7 mouse cellular contexts compared by ENCODE assay signal in genomic region chr11:83941950-83942840, GRCm38 (mm10). TPM values are rescaled to one million over a fixed set of nuclear protein-coding genes. Genes with fewer than 3 reads are reported as not detected.
DNase-seq lines count a peak whose midpoint lies in the region; ATAC-seq lines count a peak whose summit lies in the region.

TSS of gene Ddx52 (plus strand) at chr11:83942062.

- peak within 1 kb of the TSS; percentile 80 for H3K4me3 ChIP-seq in embryonic facial prominence, embryonic 12.5 days
- peak within 1 kb of the TSS; percentile 77 for H3K4me3 ChIP-seq in limb, embryonic 11.5 days (ENCODE audit: low read depth, low read length)
- peak within 1 kb of the TSS; percentile 70 for H3K4me3 ChIP-seq in midbrain, embryonic 14.5 days (replicated peaks; ENCODE audit: low read depth, low read length)

- no peaks in the 10 kb centered on the region for H3K27me3 ChIP-seq in embryonic facial prominence, embryonic 12.5 days
- H3K27me3 ChIP-seq in limb, embryonic 11.5 days (ENCODE audit: control insufficient read depth, insufficient read depth, low read length) = no peaks in the 10 kb centered on the region
- H3K27me3 ChIP-seq in midbrain, embryonic 14.5 days (ENCODE audit: control insufficient read depth, insufficient read depth, low read length) = no peaks in the 10 kb centered on the region; the same call in 1 of the 2 replicates

- DNase-seq in adrenal gland, postnatal 25 days = peak; percentile 88
- peak; percentile 99 for DNase-seq in heart, adult 11 months
- peak; percentile 91 for DNase-seq in kidney, adult 18-20 months
- peak; percentile 91 for DNase-seq in limb, embryonic 11.5 days (ENCODE audit: low spot score)
- DNase-seq in midbrain, embryonic 14.5 days = peak; percentile 96
- DNase-seq in spleen, adult 18-20 months = peak; percentile 72 to 80

- H3K36me3 ChIP-seq in embryonic facial prominence, embryonic 12.5 days = peaks cover 35% of the 10 kb centered on the region
- peaks cover 11% of the 10 kb centered on the region for H3K36me3 ChIP-seq in limb, embryonic 11.5 days (ENCODE audit: control insufficient read depth, insufficient read depth, low read length)
- peaks cover 36% of the 10 kb centered on the region for H3K36me3 ChIP-seq in midbrain, embryonic 14.5 days (ENCODE audit: control insufficient read depth, insufficient read depth, low read length)

- WGBS in embryonic facial prominence, embryonic 12.5 days = 2% methylated on average over 49 of the region's 49 CpGs
- 1% methylated on average over 49 of the region's 49 CpGs for WGBS in limb, embryonic 11.5 days
- 1% methylated on average over 49 of the region's 49 CpGs for WGBS in midbrain, embryonic 14.5 days

- peak within 1 kb of the TSS; percentile 83 for H3K9ac ChIP-seq in embryonic facial prominence, embryonic 12.5 days
- H3K9ac ChIP-seq in limb, embryonic 11.5 days (ENCODE audit: low read length) = peak within 1 kb of the TSS; percentile 83
- peak within 1 kb of the TSS; percentile 67 for H3K9ac ChIP-seq in midbrain, embryonic 14.5 days (replicated peaks; ENCODE audit: low read length)

- no peaks in the 10 kb centered on the region for H3K9me3 ChIP-seq in embryonic facial prominence, embryonic 12.5 days
- no peaks in the 10 kb centered on the region for H3K9me3 ChIP-seq in limb, embryonic 11.5 days (ENCODE audit: control insufficient read depth, low read length)
- no peaks in the 10 kb centered on the region for H3K9me3 ChIP-seq in midbrain, embryonic 14.5 days (ENCODE audit: control insufficient read depth, low read length)

- H3K27ac ChIP-seq in embryonic facial prominence, embryonic 12.5 days = peak within 1 kb of the TSS; percentile 84
- peak within 1 kb of the TSS; percentile 16; the same call in 1 of the 2 replicates for H3K27ac ChIP-seq in limb, embryonic 11.5 days (replicated peaks; ENCODE audit: low read depth, low read length)
- peak within 1 kb of the TSS; percentile 67 for H3K27ac ChIP-seq in midbrain, embryonic 14.5 days (replicated peaks; ENCODE audit: low read depth, low read length)

- peak within 1 kb of the TSS; percentile 63 for H3K4me2 ChIP-seq in embryonic facial prominence, embryonic 12.5 days (replicated peaks)
- H3K4me2 ChIP-seq in limb, embryonic 11.5 days (ENCODE audit: low read depth, severe bottlenecking) = peak within 1 kb of the TSS; percentile 45
- H3K4me2 ChIP-seq in midbrain, embryonic 14.5 days (ENCODE audit: low read length) = peak within 1 kb of the TSS; percentile 81

- peak; percentile 75; the same call in 1 of the 2 replicates for ATAC-seq in embryonic facial prominence, embryonic 12.5 days (ENCODE audit: insufficient number of reproducible peaks, insufficient read depth, low FRiP score, low TSS enrichment)
- ATAC-seq in limb, embryonic 11.5 days (ENCODE audit: insufficient number of reproducible peaks, low FRiP score, low TSS enrichment, low read depth) = peak; percentile 60; the same call in 1 of the 2 replicates
- ATAC-seq in midbrain, embryonic 14.5 days (ENCODE audit: low FRiP score, low TSS enrichment) = peak; percentile 78; the same call in 1 of the 2 replicates

- no peaks in the 10 kb centered on the region for H3K4me1 ChIP-seq in embryonic facial prominence, embryonic 12.5 days
- H3K4me1 ChIP-seq in limb, embryonic 11.5 days (ENCODE audit: control insufficient read depth, insufficient read depth, low read length) = no peaks in the 10 kb centered on the region
- peaks cover 5% of the 10 kb centered on the region for H3K4me1 ChIP-seq in midbrain, embryonic 14.5 days (ENCODE audit: control insufficient read depth, insufficient read depth, low read length)

RNA-seq across cellular contexts. Expression of gene Ddx52, which starts in this region (rescaled TPM):
- total RNA-seq in adrenal gland, postnatal 25 days (2021) = 19.3 and 21.0 TPM in 2 replicates
- 39.8 and 42.2 TPM in 2 replicates for polyA plus RNA-seq in embryonic facial prominence, embryonic 12.5 days (2016; fragmentation: Nextera tagmentation; extraction: Ambion mirVana)
- polyA plus RNA-seq in limb, embryonic 11.5 days (2014; fragmentation: Nextera tagmentation; extraction: Ambion mirVana) = 51.5 and 53.2 TPM in 2 replicates
- 22.5 and 28.8 TPM in 2 replicates for polyA plus RNA-seq in midbrain, embryonic 14.5 days (2014; fragmentation: Nextera tagmentation; extraction: Ambion mirVana)

Comparison
In these comparisons a context has a peak if more than half of its experiments do, and no peak if none do; other contexts are left out.
1. Peak in every context shown above with its lines: DNase-seq, ATAC-seq, H3K4me3 ChIP-seq and H3K27ac ChIP-seq.
2. H3K27ac ChIP-seq: peak in every context shown above with its lines; median percentile 84 in embryonic facial prominence, embryonic 12.5 days; 67 in midbrain, embryonic 14.5 days; 16 in limb, embryonic 11.5 days.